Mouse (Mus musculus) frontal cortex, adult 2 months (tissue): ENCODE results near the gene Clock. TPM values are rescaled to one million over a fixed set of nuclear protein-coding genes. Genes with fewer than 3 reads are reported as not detected.

Experiments used
- DNase-seq, 2 experiments: peaks; one replicate each; pipeline ENCODE4 v3.0.0; 2022; ENCODE audit warnings: low spot score in 1 of 2; ENCODE audit errors: extremely low spot score in 1 of 2
- polyA plus RNA-seq: library from polyadenylated mRNA; depleted of rRNA; stranded (reverse); fragments of >200 nt; gene quantifications from 2 replicates; pipeline ENCODE4 v1.2.3, GENCODE M21; 2012; rRNA removed

Clock gene
- polyA plus RNA-seq, 1 experiment = 24.0 TPM

- no peak for DNase-seq
These were observed 121.4 kb downstream of the Clock start for GRCm38 (mm10) chr5:76183043-76183749.

GRCm38 (mm10) chr5:76182326-76182725 is 122.3 kb downstream of the Clock start:
- DNase-seq = no peak

- no peak for DNase-seq
These were observed 124.8 kb downstream of the Clock start for GRCm38 (mm10) chr5:76179791-76180190.

- DNase-seq = no peak
These were observed 125.4 kb downstream of the Clock start for GRCm38 (mm10) chr5:76179171-76179570.

GRCm38 (mm10) chr5:76177664-76178063 is 126.9 kb downstream of the Clock start:
- no peak for DNase-seq

GRCm38 (mm10) chr5:76176841-76177240 is 127.8 kb downstream of the Clock start:
- no peak for DNase-seq

- DNase-seq = no peak
These were observed 128.2 kb downstream of the Clock start for GRCm38 (mm10) chr5:76176411-76176810.

- DNase-seq = no peak
These were observed 129.5 kb downstream of the Clock start for GRCm38 (mm10) chr5:76175051-76175450.

- no peak for DNase-seq
These were observed 133.6 kb downstream of the Clock start for GRCm38 (mm10) chr5:76171039-76171438.

GRCm38 (mm10) chr5:76170522-76170921 is 134.1 kb downstream of the Clock start:
- no peak for DNase-seq

- no peak for DNase-seq
These were observed 139.8 kb downstream of the Clock start for GRCm38 (mm10) chr5:76164827-76165226.

GRCm38 (mm10) chr5:76163828-76164390 is 140.7 kb downstream of the Clock start:
- no peak for DNase-seq

GRCm38 (mm10) chr5:76162926-76163325 is 141.7 kb downstream of the Clock start:
- no peak for DNase-seq

- DNase-seq = no peak
These were observed 143.1 kb downstream of the Clock start for GRCm38 (mm10) chr5:76161491-76161890.

GRCm38 (mm10) chr5:76160086-76160485 is 144.5 kb downstream of the Clock start:
- DNase-seq = no peak

Other genes with a start within 250 kb of the Clock start
- 18.9 and 19.8 TPM in 2 replicates for gene Srd5a3, start 164.5 kb downstream of the Clock start, polyA plus RNA-seq
- gene Tmem165, start 120.9 kb downstream of the Clock start, polyA plus RNA-seq = 40.3 and 41.2 TPM in 2 replicates
- gene Pdcl2, start 26.4 kb upstream of the Clock start, polyA plus RNA-seq = not detected in 2 replicates
- 0.18 TPM in 1 of 2 replicates, not detected in the other for gene Nmu, start 59.0 kb upstream of the Clock start, polyA plus RNA-seq
- not detected in 2 replicates for gene Gm7271, start 179.2 kb upstream of the Clock start, polyA plus RNA-seq
- 92.8 and 114 TPM in 2 replicates for gene Exoc1, start 224.5 kb upstream of the Clock start, polyA plus RNA-seq